Mouse (Mus musculus): ENCODE measurements around the gene Gm5108.

- TF ChIP-seq CTCF (IDR thresholded peaks at IDR 0.05): no peak
- TF ChIP-seq POLR2A (IDR thresholded peaks at IDR 0.05; ENCODE audit: insufficient read depth, low read depth, low read length): no peak
Measured at GRCm38 (mm10) chr5:67930584-67930983, 10.9 kb upstream of the Gm5108 start.

Measured in heart, adult 2 months (tissue).